Mouse (Mus musculus) hindbrain, postnatal 0 days (tissue): ENCODE results near the gene Plod1. TPM values are rescaled to one million over a fixed set of nuclear protein-coding genes. Genes with fewer than 3 reads are reported as not detected.

Experiments used
- ATAC-seq: fragments of 200-750 bp; cut with Nextera tagmentation; 2 replicates; pipeline ENCODE4 v1.8.0; 2017; ENCODE audit warnings: mild to moderate bottlenecking, moderate TSS enrichment, moderate library complexity
- DNase-seq: peaks from one replicate; pipeline ENCODE4 v3.0.0-alpha.2; 2015; ENCODE audit warnings: low spot score
- H3K27ac ChIP-seq: fragments of 300-500 bp; sonication (generic); 2 replicates; pipeline ENCODE4 v1.5.1; 2014; ENCODE audit warnings: mild to moderate bottlenecking
- H3K27me3 ChIP-seq: fragments of 300-500 bp; sonication (generic); 2 replicates; pipeline ENCODE4 v1.6.1; 2014; ENCODE audit warnings: low read length, mixed read lengths; ENCODE audit not compliant: insufficient read depth
- H3K36me3 ChIP-seq: fragments of 300-500 bp; sonication (generic); 2 replicates; pipeline ENCODE4 v1.6.1; 2014; ENCODE audit warnings: low read length, mixed read lengths; ENCODE audit not compliant: insufficient read depth
- H3K4me1 ChIP-seq: fragments of 300-500 bp; sonication (generic); 2 replicates; pipeline ENCODE4 v1.6.1; 2014; ENCODE audit warnings: antibody characterized with exemption, low read length, mixed read lengths; ENCODE audit not compliant: insufficient read depth
- H3K4me2 ChIP-seq: fragments of 300-500 bp; sonication (generic); 2 replicates; pipeline ENCODE4 v1.6.1; 2014; ENCODE audit warnings: low read depth, mild to moderate bottlenecking, low read length, moderate library complexity, mixed read lengths
- H3K4me3 ChIP-seq: fragments of 300-500 bp; sonication (generic); 2 replicates; pipeline ENCODE4 v1.5.1; 2014; ENCODE audit warnings: low read length
- H3K9ac ChIP-seq: fragments of 300-500 bp; sonication (generic); replicated peaks from 2 replicates; pipeline ENCODE4 v1.6.1; 2014; ENCODE audit warnings: mild to moderate bottlenecking, low read length, moderate library complexity, mixed read lengths
- H3K9me3 ChIP-seq: fragments of 300-500 bp; sonication (generic); 2 replicates; pipeline ENCODE4 v1.6.1; 2016; ENCODE audit warnings: low read length, mixed read lengths
- CTCF ChIP-seq: IDR thresholded peaks from 2 replicates; pipeline ENCODE4 v1.5.1; 2016; ENCODE audit warnings: antibody characterized with exemption, control low read depth, low read depth
- WGBS: fragments of 180-500 bp; shearing (Covaris S2); extraction: QIAGEN DNeasy Blood & Tissue Kit; methylation state at CpG from one replicate; pipeline ENCODE4 v1.1.7; 2014; 5-methylcytosine and 5-hydroxymethylcytosine counted together
- polyA plus RNA-seq: library from polyadenylated mRNA; unstranded; fragments of >200 nt; fragmentation: Nextera tagmentation; extraction: Ambion mirVana; gene quantifications from 2 replicates; pipeline ENCODE4 v1.2.1, GENCODE M21; 2015
- total RNA-seq: library from RNA; depleted of rRNA; stranded (reverse); fragments of >200 nt; gene quantifications from 2 replicates; pipeline ENCODE4 v1.2.3, GENCODE M21; 2014

Plod1 gene
- total and polyA plus RNA-seq, 2 experiments from 2014 or later, result 22.8 to 46.2 TPM

- no peaks in the 10 kb centered on the region for H3K9me3 ChIP-seq
- no peak overlapping the region for H3K4me3 ChIP-seq
- 85% methylated on average over 5 of the region's 5 CpGs for WGBS
- no peak overlapping the region for H3K9ac ChIP-seq
- H3K27ac ChIP-seq, result no peak overlapping the region
- peaks cover 10% of the 10 kb centered on the region; the same call in 1 of the 2 replicates for H3K4me1 ChIP-seq
- ATAC-seq (no peak), DNase-seq (no peak)
- TF ChIP-seq CTCF, result no peak
- H3K4me2 ChIP-seq, result no peak overlapping the region
- H3K27me3 ChIP-seq, result no peaks in the 10 kb centered on the region
- 0 out of 2 replicates have a peak, but pooled peaks cover 4% of the 10 kb centered on the region for H3K36me3 ChIP-seq
Measured at GRCm38 (mm10) chr4:147906230-147906629, 30.3 kb downstream of the Plod1 start.

- H3K4me1 ChIP-seq, result peaks cover 10% of the 10 kb centered on the region; the same call in 1 of the 2 replicates
- under 1% methylated on average over 8 of the region's 8 CpGs for WGBS
- peak; percentile 33 for ATAC-seq
Measured at GRCm38 (mm10) chr4:147905090-147905659, 31.4 kb downstream of the Plod1 start.

GRCm38 (mm10) chr4:147904313-147905089 is 32.1 kb downstream of the Plod1 start, which contains the start of gene Mfn2:
Gene Mfn2, minus strand, starts transcription at chr4:147904704.
- Histone ChIP-seq H3K9ac (peak within 1 kb of the TSS; percentile 75), H3K9me3 (no peaks in the 10 kb centered on the region), H3K27ac (peak within 1 kb of the TSS; percentile 88), H3K4me3 (peak within 1 kb of the TSS; percentile 88), H3K4me1 (peaks cover 10% of the 10 kb centered on the region; the same call in 1 of the 2 replicates), H3K4me2 (peak within 1 kb of the TSS; percentile 72), H3K36me3 (peaks cover 17% of the 10 kb centered on the region; the same call in 1 of the 2 replicates), H3K27me3 (no peaks in the 10 kb centered on the region)
- DNase-seq (peak; percentile 95), ATAC-seq (peak; percentile 96)
- TF ChIP-seq CTCF, result no peak
- WGBS, result under 1% methylated on average over 48 of the region's 59 CpGs

More at GRCm38 (mm10) chr4:147905090-147905659, 31.4 kb downstream of the Plod1 start:
- H3K4me2 ChIP-seq, result peak overlapping the region; percentile 72
- DNase-seq, result peak; percentile 42
- peak overlapping the region; percentile 75 for H3K9ac ChIP-seq
- H3K27ac ChIP-seq, result peak overlapping the region; percentile 88
- peak overlapping the region; percentile 88 for H3K4me3 ChIP-seq
- peak; percentile 34; the same call in 1 of the 2 replicates for TF ChIP-seq CTCF
- no peaks in the 10 kb centered on the region for H3K27me3 ChIP-seq
- no peaks in the 10 kb centered on the region for H3K9me3 ChIP-seq
- 0 out of 2 replicates have a peak, but pooled peaks cover 10% of the 10 kb centered on the region for H3K36me3 ChIP-seq

GRCm38 (mm10) chr4:147903601-147904000 is 33.0 kb downstream of the Plod1 start:
- Histone ChIP-seq H3K4me3 (peak overlapping the region; percentile 88), H3K36me3 (peaks cover 22% of the 10 kb centered on the region), H3K9me3 (no peaks in the 10 kb centered on the region), H3K9ac (peak overlapping the region; percentile 75; the same call in 1 of the 2 replicates), H3K27ac (peak overlapping the region; percentile 88; the same call in 1 of the 2 replicates), H3K27me3 (no peaks in the 10 kb centered on the region), H3K4me2 (peak overlapping the region; percentile 72), H3K4me1 (peaks cover 10% of the 10 kb centered on the region; the same call in 1 of the 2 replicates)
- no peak for TF ChIP-seq CTCF
- ATAC-seq (no peak), DNase-seq (no peak)
- 80% methylated on average over 3 of the region's 3 CpGs for WGBS

GRCm38 (mm10) chr4:147902906-147903500 is 33.6 kb downstream of the Plod1 start:
- Histone ChIP-seq H3K4me1 (peaks cover 10% of the 10 kb centered on the region; the same call in 1 of the 2 replicates), H3K36me3 (peaks cover 28% of the 10 kb centered on the region), H3K27ac (no peak overlapping the region), H3K27me3 (no peaks in the 10 kb centered on the region), H3K4me2 (0 out of 2 replicates have a peak overlapping the region, but pooled peaks have one; percentile 72), H3K9ac (no peak overlapping the region), H3K9me3 (no peaks in the 10 kb centered on the region), H3K4me3 (no peak overlapping the region)
- no peak for DNase-seq
- no peak for ATAC-seq
- TF ChIP-seq CTCF, result no peak
- 91% methylated on average over 12 of the region's 12 CpGs for WGBS

GRCm38 (mm10) chr4:147900452-147900851 is 36.1 kb downstream of the Plod1 start:
- WGBS, result 90% methylated on average over 7 of the region's 7 CpGs
- TF ChIP-seq CTCF, result no peak
- peaks cover 53% of the 10 kb centered on the region for H3K36me3 ChIP-seq

More at GRCm38 (mm10) chr4:147900452-147900851, 36.1 kb downstream of the Plod1 start:
- Histone ChIP-seq H3K27ac (no peak overlapping the region), H3K27me3 (no peaks in the 10 kb centered on the region), H3K4me1 (peaks cover 10% of the 10 kb centered on the region; the same call in 1 of the 2 replicates), H3K4me2 (no peak overlapping the region), H3K4me3 (no peak overlapping the region), H3K9me3 (no peaks in the 10 kb centered on the region), H3K9ac (no peak overlapping the region)
- ATAC-seq (no peak), DNase-seq (no peak)
